Mouse (Mus musculus) heart, embryonic 16.5 days (tissue): ENCODE data around the gene Zfp617. TPM values are rescaled to one million over a fixed set of nuclear protein-coding genes. Genes with fewer than 3 reads are reported as not detected.
"Not testable (repeated sequence)": the region's sequence is repeated elsewhere in the genome, so short reads cannot be mapped to it uniquely, and the experiment has no call there.

Experiments
- ATAC-seq: fragments of 200-750 bp; cut with Nextera tagmentation; replicated peaks from 2 replicates; pipeline ENCODE4 v1.8.0; 2017; ENCODE audit warnings: moderate number of reproducible peaks; ENCODE audit not compliant: insufficient read depth, low FRiP score; ENCODE audit errors: extremely low read depth
- H3K27ac ChIP-seq: fragments of 300-500 bp; sonication (generic); 2 replicates; pipeline ENCODE4 v1.5.1; 2014; ENCODE audit warnings: mild to moderate bottlenecking, low read length, control low read depth, moderate library complexity
- H3K27me3 ChIP-seq: fragments of 300-500 bp; sonication (generic); 2 replicates; pipeline ENCODE4 v1.6.1; 2014; ENCODE audit warnings: low read length, mixed read lengths; ENCODE audit not compliant: control insufficient read depth, insufficient read depth
- H3K36me3 ChIP-seq: fragments of 300-500 bp; sonication (generic); 2 replicates; pipeline ENCODE4 v1.6.1; 2014; ENCODE audit not compliant: control insufficient read depth, insufficient read depth
- H3K4me1 ChIP-seq: fragments of 300-500 bp; sonication (generic); 2 replicates; pipeline ENCODE4 v1.6.1; 2014; ENCODE audit warnings: low read length, mixed read lengths; ENCODE audit not compliant: control insufficient read depth, insufficient read depth
- H3K4me2 ChIP-seq: fragments of 300-500 bp; sonication (generic); 2 replicates; pipeline ENCODE4 v1.6.1; 2014; ENCODE audit warnings: low read depth, mild to moderate bottlenecking, control low read depth, low read length
- H3K4me3 ChIP-seq: fragments of 300-500 bp; sonication (generic); 2 replicates; pipeline ENCODE4 v1.5.1; 2014; ENCODE audit warnings: mild to moderate bottlenecking, control low read depth, low read length
- H3K9ac ChIP-seq: fragments of 300-500 bp; sonication (generic); 2 replicates; pipeline ENCODE4 v1.6.1; 2014; ENCODE audit warnings: low read length, control low read depth
- H3K9me3 ChIP-seq: fragments of 300-500 bp; sonication (generic); replicated peaks from 2 replicates; pipeline ENCODE4 v1.6.1; 2016; ENCODE audit warnings: low read length; ENCODE audit not compliant: control insufficient read depth
- WGBS: fragments of 180-500 bp; shearing (Covaris S2); extraction: QIAGEN DNeasy Blood & Tissue Kit; methylation state at CpG from one replicate; pipeline ENCODE4 v1.1.7; 2014; 5-methylcytosine and 5-hydroxymethylcytosine counted together
- polyA plus RNA-seq: library from polyadenylated mRNA; unstranded; fragments of >200 nt; fragmentation: Nextera tagmentation; extraction: Ambion mirVana; gene quantifications from 2 replicates; pipeline ENCODE4 v1.2.1, GENCODE M21; 2015

The Zfp617 gene
- polyA plus RNA-seq, result 26.4 and 26.9 TPM in 2 replicates

- H3K27ac ChIP-seq, result peak within 1 kb of the TSS; percentile 94
- no peaks in the 10 kb centered on the region for H3K9me3 ChIP-seq
- peak within 1 kb of the TSS; percentile 79 for H3K4me2 ChIP-seq
- H3K4me3 ChIP-seq, result peak within 1 kb of the TSS; percentile 90
- peaks cover 2% of the 10 kb centered on the region; the same call in 1 of the 2 replicates for H3K36me3 ChIP-seq
- ATAC-seq, result peak; percentile 94
- peak within 1 kb of the TSS; percentile 96 for H3K9ac ChIP-seq
- 0 out of 2 replicates have a peak, but pooled peaks cover 4% of the 10 kb centered on the region for H3K4me1 ChIP-seq
- WGBS, result 7% methylated on average over 47 of the region's 47 CpGs
- no peaks in the 10 kb centered on the region for H3K27me3 ChIP-seq
Measured at GRCm38 (mm10) chr8:71908309-71909261, at the start of gene Zfp617, which contains the start of gene Zfp882. Gene Zfp617, plus strand, starts transcription at chr8:71908635. Gene Zfp882, plus strand, starts transcription at chr8:71908608.

DNA sequence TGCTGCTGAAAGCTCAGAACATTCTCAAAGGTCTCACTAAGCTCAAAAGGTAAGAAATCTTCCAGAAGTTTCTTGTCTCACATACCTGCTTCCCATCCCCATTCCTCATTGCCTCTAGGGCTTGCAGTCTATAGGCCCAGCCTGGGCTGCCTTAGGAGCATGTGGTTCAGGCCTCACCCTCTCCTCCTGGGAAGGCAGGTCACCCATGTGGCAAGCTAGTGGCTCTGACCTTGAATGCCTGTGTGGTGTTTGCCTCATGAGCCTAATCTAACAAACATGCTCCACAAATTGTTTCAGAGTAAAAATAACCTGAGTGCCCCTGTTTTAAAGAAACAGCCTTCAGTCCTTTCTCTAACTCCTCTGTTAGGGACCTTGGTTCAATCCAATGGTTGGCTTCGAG, 46.9 kb upstream of the Zfp617 start:
- not testable (repeated sequence) for H3K4me2 ChIP-seq, H3K4me3 ChIP-seq, ATAC-seq, H3K9me3 ChIP-seq, H3K27ac ChIP-seq, H3K36me3 ChIP-seq, H3K4me1 ChIP-seq, H3K9ac ChIP-seq, H3K27me3 ChIP-seq
- WGBS, result 75% methylated on average over 1 of the region's 1 CpGs

GRCm38 (mm10) chr8:71862038-71862437, 46.4 kb upstream of the Zfp617 start:
- H3K9ac ChIP-seq, H3K4me2 ChIP-seq, H3K4me3 ChIP-seq, H3K36me3 ChIP-seq, H3K27me3 ChIP-seq, H3K9me3 ChIP-seq, H3K27ac ChIP-seq, ATAC-seq, H3K4me1 ChIP-seq: not testable (repeated sequence)

DNA sequence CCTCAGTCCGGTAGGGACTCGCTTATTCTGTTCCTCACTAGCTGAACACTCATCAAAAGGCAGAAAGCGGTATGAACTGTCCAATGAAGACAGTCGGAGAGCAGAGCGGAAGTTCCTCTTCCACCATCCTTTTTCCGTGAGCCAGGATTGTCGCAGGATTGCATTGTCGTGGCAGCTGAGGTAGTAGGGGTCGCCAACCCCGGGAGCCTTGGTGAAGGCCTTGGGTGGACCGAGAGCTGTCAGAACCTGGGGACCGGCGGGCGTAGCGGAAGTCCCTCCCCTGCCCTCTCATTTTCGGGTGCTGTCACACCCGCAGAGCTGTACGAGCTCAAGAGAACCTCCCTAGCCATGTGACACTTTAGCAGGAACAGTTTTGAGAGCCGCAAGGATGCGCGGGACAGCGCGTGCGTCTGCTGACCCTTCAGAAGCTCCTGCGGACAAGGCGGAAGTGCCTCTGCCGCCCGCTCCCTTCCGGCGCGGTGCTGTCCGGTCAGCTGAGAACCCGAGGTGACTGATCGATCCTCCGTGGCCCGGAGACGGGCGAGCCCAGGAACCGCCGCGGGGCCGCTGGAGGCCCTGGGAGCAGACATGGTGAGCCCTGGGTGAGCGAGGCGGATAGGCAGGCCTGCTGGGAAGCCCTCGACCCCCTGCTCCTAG, 26.7 kb upstream of the Zfp617 start, which contains the start of gene Zfp709:
TSS of gene Zfp709 (plus strand) at position 402 of the 657 bp plus-strand sequence.
- Histone ChIP-seq H3K4me3 (peak within 1 kb of the TSS; percentile 81), H3K9ac (peak within 1 kb of the TSS; percentile 93), H3K36me3 (peaks cover 14% of the 10 kb centered on the region), H3K9me3 (peaks cover 11% of the 10 kb centered on the region), H3K27ac (peak within 1 kb of the TSS; percentile 80), H3K27me3 (no peaks in the 10 kb centered on the region), H3K4me1 (0 out of 2 replicates have a peak, but pooled peaks cover 4% of the 10 kb centered on the region), H3K4me2 (peak within 1 kb of the TSS; percentile 94)
- ATAC-seq, result peak; percentile 93
- 3% methylated on average over 45 of the region's 45 CpGs for WGBS

GRCm38 (mm10) chr8:71900666-71901065, 7.8 kb upstream of the Zfp617 start:
- H3K36me3 ChIP-seq, ATAC-seq, H3K4me1 ChIP-seq, H3K4me3 ChIP-seq, H3K4me2 ChIP-seq, H3K27ac ChIP-seq, H3K9ac ChIP-seq, H3K27me3 ChIP-seq, H3K9me3 ChIP-seq: not testable (repeated sequence)
- 43% methylated on average over 11 of the region's 11 CpGs for WGBS

- H3K4me3 ChIP-seq, ATAC-seq, H3K4me1 ChIP-seq, H3K4me2 ChIP-seq, H3K27me3 ChIP-seq, H3K9me3 ChIP-seq, H3K27ac ChIP-seq, H3K36me3 ChIP-seq, H3K9ac ChIP-seq: not testable (repeated sequence)
- WGBS, result 71% methylated on average over 1 of the region's 1 CpGs
Measured at GRCm38 (mm10) chr8:71903084-71903483, 5.4 kb upstream of the Zfp617 start.

DNA sequence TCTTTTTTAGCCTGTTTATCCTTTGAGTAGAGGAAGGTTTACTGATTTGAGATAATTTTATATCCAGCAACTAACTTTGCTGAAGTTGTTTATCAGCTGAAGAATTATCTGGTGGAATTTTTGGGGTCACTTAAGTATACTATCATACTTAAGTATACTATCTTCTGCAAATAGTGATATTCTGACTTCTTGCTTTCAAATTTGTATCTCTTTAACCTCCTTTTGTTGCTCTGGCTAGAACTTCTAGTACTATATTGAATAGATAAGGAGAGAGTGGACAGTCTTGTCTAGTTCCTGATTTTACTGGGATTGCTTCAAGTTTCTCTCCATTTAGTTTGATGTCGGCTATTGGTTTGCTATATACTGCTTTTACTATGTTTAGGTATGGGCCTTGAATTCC, 1.6 kb upstream of the Zfp617 start:
- ATAC-seq, result no peak
- 0 out of 2 replicates have a peak, but pooled peaks cover 4% of the 10 kb centered on the region for H3K4me1 ChIP-seq
- 93% methylated on average over 1 of the region's 1 CpGs for whole genome bisulfite sequencing

DNA sequence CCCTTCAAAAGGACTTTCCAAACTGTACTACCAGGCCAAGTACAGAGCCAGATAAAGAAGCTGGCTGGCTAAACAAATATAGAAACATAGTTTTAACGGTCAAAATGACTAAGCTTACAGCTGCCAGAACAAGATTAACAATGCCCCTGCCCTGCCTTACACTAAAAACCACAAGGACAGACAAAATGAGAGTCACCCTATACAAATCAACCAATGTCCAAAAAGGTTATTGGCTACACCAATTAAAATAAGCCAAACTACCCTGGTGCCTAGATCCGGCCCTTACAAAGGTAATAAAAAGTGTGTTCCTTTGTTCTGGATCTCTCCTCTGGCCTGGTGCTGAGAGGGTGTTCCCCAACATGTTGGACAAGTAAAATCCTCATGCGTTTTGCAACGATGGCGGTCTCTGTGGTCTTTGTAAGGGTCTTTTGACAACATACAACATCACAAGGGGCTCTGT, 607 bp upstream of the Zfp617 start:
- Histone ChIP-seq H3K4me2 (peak overlapping the region; percentile 79), H3K36me3 (no peaks in the 10 kb centered on the region), H3K9ac (no peak overlapping the region), H3K9me3 (no peaks in the 10 kb centered on the region), H3K27me3 (no peaks in the 10 kb centered on the region), H3K4me1 (0 out of 2 replicates have a peak, but pooled peaks cover 4% of the 10 kb centered on the region), H3K27ac (peak overlapping the region; percentile 94), H3K4me3 (peak overlapping the region; percentile 90)
- 90% methylated on average over 5 of the region's 5 CpGs for WGBS
- ATAC-seq, result no peak

More for the DNA sequence above, 1.6 kb upstream of the Zfp617 start:
- no peaks in the 10 kb centered on the region for H3K36me3 ChIP-seq
- H3K9ac ChIP-seq, result no peak overlapping the region
- H3K27me3 ChIP-seq, result no peaks in the 10 kb centered on the region
- H3K27ac ChIP-seq, result no peak overlapping the region
- H3K9me3 ChIP-seq, result 0 out of 2 replicates have a peak, but pooled peaks cover 3% of the 10 kb centered on the region
- H3K4me3 ChIP-seq, result no peak overlapping the region
- H3K4me2 ChIP-seq, result no peak overlapping the region
